Mouse (Mus musculus): Measurements from ENCODE around the gene Stk40. TPM values are rescaled to one million over a fixed set of nuclear protein-coding genes. Genes with fewer than 3 reads are reported as not detected.

Gene Stk40
- polyA plus RNA-seq, 1 experiment from 2014 or later = 41.3 TPM

DNA sequence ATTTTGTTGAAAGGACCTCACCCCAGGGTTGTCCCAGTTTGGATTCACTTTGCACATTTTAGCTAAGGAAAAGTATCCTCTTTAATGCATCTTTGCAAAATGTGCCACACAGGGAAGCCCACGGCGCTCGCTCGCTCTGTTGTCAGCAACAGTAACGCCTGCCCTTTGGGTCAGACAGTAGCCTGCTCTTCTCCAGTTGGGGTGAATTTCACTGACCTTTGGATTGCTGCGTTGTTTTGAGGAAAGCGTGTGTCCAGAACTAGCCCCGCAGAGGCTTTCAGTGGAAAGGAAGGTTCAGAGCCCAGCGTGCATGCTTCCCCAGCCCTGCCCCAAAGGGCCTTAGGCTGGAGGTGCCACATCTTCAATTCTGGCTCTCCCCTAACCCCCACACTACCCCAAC is 11.7 kb downstream of the Stk40 start:
- no peaks in the 10 kb centered on the region for H3K27me3 ChIP-seq
- H3K4me1 ChIP-seq = peaks cover 44% of the 10 kb centered on the region
- H3K9ac ChIP-seq = no peak overlapping the region
- H3K36me3 ChIP-seq = peaks cover 15% of the 10 kb centered on the region
- WGBS = 79% methylated on average over 9 of the region's 9 CpGs
- no peaks in the 10 kb centered on the region for H3K9me3 ChIP-seq (replicated peaks)
- H3K4me2 ChIP-seq = no peak overlapping the region
- no peak overlapping the region for H3K4me3 ChIP-seq (replicated peaks)
- H3K27ac ChIP-seq = no peak overlapping the region
- ATAC-seq (replicated peaks; ENCODE audit: low FRiP score) = no peak

DNA sequence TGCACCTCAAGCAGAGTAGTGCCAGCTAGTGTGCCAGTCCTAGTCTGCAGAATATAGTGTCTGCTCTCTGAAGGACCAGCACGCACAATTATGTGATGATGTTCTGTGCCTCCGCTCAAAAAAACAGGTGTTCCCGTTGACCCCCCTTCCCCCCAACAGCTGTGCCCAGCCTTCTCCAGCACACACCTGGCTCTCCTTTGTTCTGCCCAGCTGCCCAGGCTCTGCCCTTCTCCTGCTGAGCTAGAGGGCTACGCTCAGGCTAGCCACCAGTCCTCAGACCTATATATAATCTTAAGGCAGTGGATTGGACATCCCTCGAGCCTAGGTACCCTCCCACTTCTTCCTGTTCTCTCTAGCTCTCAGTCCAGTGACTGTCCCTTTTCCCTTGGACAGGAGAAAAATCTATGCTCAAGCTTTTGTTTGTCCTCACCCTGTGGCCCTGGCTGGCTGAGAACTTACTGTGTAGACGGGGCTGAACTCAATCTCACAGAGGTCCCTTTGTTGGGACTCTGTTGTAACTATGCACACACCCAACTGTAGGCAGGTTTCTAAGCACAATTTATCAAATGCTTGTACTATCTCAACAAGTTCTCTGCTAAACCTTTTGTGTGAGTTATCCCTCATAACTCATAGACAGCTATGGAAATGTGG is 12.2 kb downstream of the Stk40 start:
- no peak overlapping the region for H3K27ac ChIP-seq
- no peak overlapping the region for H3K4me3 ChIP-seq (replicated peaks)
- 54% methylated on average over 6 of the region's 6 CpGs for WGBS
- peaks cover under 1% of the 10 kb centered on the region; the same call in 1 of the 2 replicates for H3K9me3 ChIP-seq (replicated peaks)
- peaks cover 19% of the 10 kb centered on the region for H3K36me3 ChIP-seq
- no peaks in the 10 kb centered on the region for H3K27me3 ChIP-seq
- peaks cover 38% of the 10 kb centered on the region for H3K4me1 ChIP-seq
- H3K9ac ChIP-seq = no peak overlapping the region
- no peak overlapping the region for H3K4me2 ChIP-seq
- ATAC-seq (replicated peaks; ENCODE audit: low FRiP score) = no peak

GRCm38 (mm10) chr4:126117116-126117515 is 13.4 kb downstream of the Stk40 start:
- H3K27me3 ChIP-seq = no peaks in the 10 kb centered on the region
- H3K9me3 ChIP-seq (replicated peaks) = peaks cover 3% of the 10 kb centered on the region; the same call in 1 of the 2 replicates
- WGBS = 89% methylated on average over 8 of the region's 8 CpGs
- no peak for ATAC-seq (replicated peaks; ENCODE audit: low FRiP score)
- no peak overlapping the region for H3K27ac ChIP-seq
- no peak overlapping the region for H3K4me2 ChIP-seq
- no peak overlapping the region for H3K9ac ChIP-seq
- peaks cover 28% of the 10 kb centered on the region for H3K36me3 ChIP-seq
- no peak overlapping the region for H3K4me3 ChIP-seq (replicated peaks)
- H3K4me1 ChIP-seq = peaks cover 27% of the 10 kb centered on the region

DNA sequence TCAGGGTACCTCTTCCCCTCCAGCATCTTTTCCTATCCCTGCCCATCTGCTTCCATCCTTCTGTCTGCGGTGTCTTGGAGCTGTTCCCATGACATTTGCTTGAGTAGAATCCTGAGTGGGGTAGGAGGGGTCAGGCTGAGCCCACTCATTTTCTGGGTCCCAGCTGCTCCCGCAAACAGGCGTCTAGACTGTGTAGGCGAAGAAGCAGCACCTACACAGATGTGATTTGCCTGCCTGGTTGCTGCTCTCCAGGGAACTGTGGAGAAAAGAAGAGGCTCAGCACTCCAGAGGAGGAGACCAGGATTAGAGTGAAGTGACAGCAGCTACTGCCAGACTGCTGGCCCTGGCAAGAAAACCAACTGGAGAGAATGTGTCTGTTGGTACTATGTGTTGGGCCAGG is 14.9 kb downstream of the Stk40 start:
- Histone ChIP-seq H3K4me2 (no peak overlapping the region), H3K27ac (no peak overlapping the region), H3K36me3 (peaks cover 30% of the 10 kb centered on the region), H3K4me1 (peaks cover 20% of the 10 kb centered on the region), H3K9me3 (replicated peaks) (peaks cover 3% of the 10 kb centered on the region; the same call in 1 of the 2 replicates), H3K27me3 (no peaks in the 10 kb centered on the region), H3K9ac (no peak overlapping the region), H3K4me3 (replicated peaks) (no peak overlapping the region)
- 85% methylated on average over 4 of the region's 4 CpGs for WGBS
- no peak for ATAC-seq (replicated peaks; ENCODE audit: low FRiP score)

DNA sequence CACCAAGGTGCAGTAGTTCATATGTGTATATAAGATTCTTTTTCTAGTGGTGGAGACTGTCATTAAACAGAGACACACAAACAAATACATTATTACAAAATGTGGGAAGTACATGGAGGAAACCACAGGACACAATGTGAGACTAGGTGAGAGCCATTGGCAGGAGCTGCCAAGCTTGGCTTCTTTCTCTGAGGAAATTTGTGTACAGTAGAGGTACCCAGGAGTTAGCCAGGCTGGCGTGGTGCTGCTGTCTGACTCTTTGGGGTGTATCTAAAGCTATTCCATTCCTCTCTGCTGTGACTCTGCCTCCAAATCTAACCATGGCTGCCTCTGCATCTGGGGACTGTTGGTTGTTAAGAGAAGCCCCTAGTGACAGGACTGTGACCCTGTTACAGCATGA is 15.3 kb downstream of the Stk40 start:
- no peak overlapping the region for H3K9ac ChIP-seq
- H3K27ac ChIP-seq = no peak overlapping the region
- no peaks in the 10 kb centered on the region for H3K27me3 ChIP-seq
- H3K4me2 ChIP-seq = no peak overlapping the region
- ATAC-seq (replicated peaks; ENCODE audit: low FRiP score) = no peak
- WGBS = 89% methylated on average over 1 of the region's 1 CpGs
- H3K4me1 ChIP-seq = peaks cover 16% of the 10 kb centered on the region
- peaks cover 3% of the 10 kb centered on the region; the same call in 1 of the 2 replicates for H3K9me3 ChIP-seq (replicated peaks)
- H3K36me3 ChIP-seq = peaks cover 33% of the 10 kb centered on the region
- no peak overlapping the region for H3K4me3 ChIP-seq (replicated peaks)

DNA sequence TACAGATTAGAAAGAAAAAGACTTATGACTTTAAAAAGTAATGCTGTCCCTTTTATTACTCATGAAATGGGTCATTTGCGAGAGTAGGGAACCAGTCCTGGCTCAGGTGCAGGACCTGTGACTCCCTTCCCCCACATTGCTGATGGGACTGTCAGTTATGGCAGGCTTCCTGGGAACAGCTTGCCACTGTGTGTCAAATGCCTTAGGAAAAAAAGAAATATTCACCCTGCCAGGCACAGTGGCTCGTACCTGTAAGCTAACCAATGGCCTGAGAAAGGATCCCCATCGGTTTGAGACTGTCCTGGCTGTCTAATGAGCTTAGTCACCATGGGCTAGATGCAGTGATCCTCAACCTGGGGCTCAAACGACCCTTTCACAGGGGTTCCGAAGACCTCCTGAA is 16.3 kb downstream of the Stk40 start:
- peaks cover 3% of the 10 kb centered on the region; the same call in 1 of the 2 replicates for H3K9me3 ChIP-seq (replicated peaks)
- 75% methylated on average over 5 of the region's 5 CpGs for WGBS
- H3K4me1 ChIP-seq = peaks cover 11% of the 10 kb centered on the region
- H3K9ac ChIP-seq = no peak overlapping the region
- H3K4me3 ChIP-seq (replicated peaks) = no peak overlapping the region
- H3K27me3 ChIP-seq = no peaks in the 10 kb centered on the region
- no peak overlapping the region for H3K4me2 ChIP-seq
- no peak for ATAC-seq (replicated peaks; ENCODE audit: low FRiP score)
- H3K27ac ChIP-seq = no peak overlapping the region
- H3K36me3 ChIP-seq = peaks cover 43% of the 10 kb centered on the region

GRCm38 (mm10) chr4:126120506-126120905 is 16.7 kb downstream of the Stk40 start:
- H3K4me2 ChIP-seq = no peak overlapping the region
- H3K36me3 ChIP-seq = peaks cover 48% of the 10 kb centered on the region
- peaks cover 3% of the 10 kb centered on the region; the same call in 1 of the 2 replicates for H3K9me3 ChIP-seq (replicated peaks)
- no peak overlapping the region for H3K27ac ChIP-seq
- WGBS = 89% methylated on average over 2 of the region's 2 CpGs
- H3K4me1 ChIP-seq = peaks cover 6% of the 10 kb centered on the region
- no peak overlapping the region for H3K9ac ChIP-seq
- no peak for ATAC-seq (replicated peaks; ENCODE audit: low FRiP score)
- H3K4me3 ChIP-seq (replicated peaks) = no peak overlapping the region
- no peaks in the 10 kb centered on the region for H3K27me3 ChIP-seq

- no peaks in the 10 kb centered on the region for H3K27me3 ChIP-seq
- no peaks in the 10 kb centered on the region for H3K4me1 ChIP-seq
- WGBS = 83% methylated on average over 10 of the region's 10 CpGs
- no peak for ATAC-seq (replicated peaks; ENCODE audit: low FRiP score)
- H3K4me3 ChIP-seq (replicated peaks) = no peak overlapping the region
- peaks cover 65% of the 10 kb centered on the region for H3K36me3 ChIP-seq
- H3K4me2 ChIP-seq = no peak overlapping the region
- no peak overlapping the region for H3K27ac ChIP-seq
- H3K9ac ChIP-seq = no peak overlapping the region
- peaks cover 3% of the 10 kb centered on the region; the same call in 1 of the 2 replicates for H3K9me3 ChIP-seq (replicated peaks)
These were observed 19.7 kb downstream of the Stk40 start for GRCm38 (mm10) chr4:126123309-126124040.

- H3K4me2 ChIP-seq = peak overlapping the region; percentile 20
- peak; percentile 60 for ATAC-seq (replicated peaks; ENCODE audit: low FRiP score)
- 22% methylated on average over 11 of the region's 11 CpGs for WGBS
- H3K27me3 ChIP-seq = no peaks in the 10 kb centered on the region
- H3K4me1 ChIP-seq = peaks cover 48% of the 10 kb centered on the region
- H3K36me3 ChIP-seq = peaks cover 58% of the 10 kb centered on the region
- no peaks in the 10 kb centered on the region for H3K9me3 ChIP-seq (replicated peaks)
- H3K4me3 ChIP-seq (replicated peaks) = no peak overlapping the region
- H3K27ac ChIP-seq = peak overlapping the region; percentile 92
- H3K9ac ChIP-seq = no peak overlapping the region
These were observed 26.7 kb downstream of the Stk40 start for GRCm38 (mm10) chr4:126130502-126130901.

DNA sequence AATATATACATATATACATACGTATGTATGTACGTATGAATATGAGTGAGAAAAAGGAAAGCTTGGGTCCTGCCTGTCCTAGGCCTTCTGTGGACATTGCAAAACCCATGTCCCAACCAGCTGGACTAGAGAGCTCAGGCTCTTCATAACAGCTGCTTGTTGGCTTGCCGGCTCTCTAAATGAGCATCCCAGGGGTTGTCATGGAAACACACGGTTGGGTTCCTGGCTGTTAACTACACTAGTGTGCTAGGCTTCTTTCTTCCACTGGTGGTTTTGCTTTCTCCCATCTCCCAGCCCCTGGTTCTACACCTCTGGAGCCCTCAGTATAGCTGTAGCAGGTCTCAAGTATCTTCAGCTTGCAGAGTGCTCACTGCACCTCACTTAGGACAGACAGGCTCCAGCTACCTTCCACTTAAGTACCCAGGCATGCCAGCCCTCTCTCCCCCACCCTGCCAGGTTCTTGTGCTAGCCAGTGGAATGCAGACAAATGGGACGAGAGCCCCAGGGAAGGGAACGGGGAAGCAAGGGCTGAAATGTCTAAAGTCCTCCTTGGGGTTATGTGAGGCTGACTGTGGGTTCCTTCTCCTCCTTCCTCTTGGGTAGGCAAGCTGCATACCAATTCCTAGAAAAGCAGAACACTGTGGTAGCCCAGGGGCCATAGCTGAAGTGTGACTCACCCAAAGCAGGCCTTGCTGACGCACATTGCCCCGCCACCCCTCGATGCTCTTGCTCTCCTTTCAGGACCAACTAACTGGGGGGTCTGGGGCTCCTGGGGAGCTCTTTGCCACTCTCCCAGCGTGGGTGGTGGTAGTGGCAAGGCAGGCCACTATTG is 27.7 kb downstream of the Stk40 start:
- H3K9ac ChIP-seq = 0 out of 2 replicates have a peak overlapping the region, but pooled peaks have one; percentile 0

DNA sequence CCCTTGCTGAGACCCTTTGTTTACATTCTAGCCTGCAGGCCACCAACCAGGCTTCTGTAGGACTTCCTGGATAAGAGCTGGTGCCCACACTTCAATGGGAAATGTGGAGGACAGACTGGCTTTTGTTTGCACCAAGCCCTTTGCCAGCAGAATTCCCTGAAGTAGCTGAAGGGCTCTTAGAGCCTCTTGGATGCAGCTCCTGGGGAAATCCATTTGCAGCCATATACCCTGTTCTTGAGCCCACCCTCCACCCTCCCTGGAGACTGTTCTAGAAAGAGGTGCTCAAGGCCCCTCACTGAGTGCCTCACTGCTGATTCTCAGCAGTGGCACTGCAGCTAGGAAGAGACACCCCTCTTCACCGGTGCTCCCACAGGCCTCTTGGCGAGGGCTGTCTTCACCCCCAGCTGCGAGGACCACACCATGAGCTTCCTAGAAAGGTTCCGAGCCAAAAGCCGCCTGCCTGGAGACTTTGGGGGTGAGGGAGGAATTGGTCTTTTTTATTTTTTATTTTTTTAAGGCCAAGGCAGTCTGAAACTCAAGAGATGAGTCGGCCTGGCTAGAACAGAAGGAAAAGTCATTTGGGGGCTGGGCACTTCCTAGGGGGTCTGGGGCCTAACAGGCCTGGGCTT is 29.0 kb downstream of the Stk40 start:
- ATAC-seq (replicated peaks; ENCODE audit: low FRiP score) = no peak

More for the DNA sequence above, 27.7 kb downstream of the Stk40 start:
- Histone ChIP-seq H3K36me3 (peaks cover 58% of the 10 kb centered on the region), H3K9me3 (replicated peaks) (no peaks in the 10 kb centered on the region), H3K4me2 (no peak overlapping the region), H3K4me3 (replicated peaks) (no peak overlapping the region), H3K4me1 (peaks cover 48% of the 10 kb centered on the region), H3K27ac (peak overlapping the region; percentile 92), H3K27me3 (no peaks in the 10 kb centered on the region)
- WGBS = 60% methylated on average over 10 of the region's 10 CpGs
- peak; percentile 13; the same call in 1 of the 2 replicates for ATAC-seq (replicated peaks; ENCODE audit: low FRiP score)

More for the DNA sequence above, 29.0 kb downstream of the Stk40 start:
- Histone ChIP-seq H3K9me3 (replicated peaks) (no peaks in the 10 kb centered on the region), H3K4me3 (replicated peaks) (no peak overlapping the region), H3K4me2 (no peak overlapping the region), H3K36me3 (peaks cover 59% of the 10 kb centered on the region), H3K4me1 (peaks cover 48% of the 10 kb centered on the region), H3K27me3 (no peaks in the 10 kb centered on the region), H3K9ac (no peak overlapping the region), H3K27ac (peak overlapping the region; percentile 92)
- 60% methylated on average over 6 of the region's 6 CpGs for WGBS
